ENCODE assay signal across 10 mouse cellular contexts in genomic region chr8:105469816-105470215, GRCm38 (mm10). TPM values are rescaled to one million over a fixed set of nuclear protein-coding genes. Genes with fewer than 3 reads are reported as not detected.
DNase-seq lines count a peak whose midpoint lies in the region; ATAC-seq and TF ChIP-seq lines count a peak whose summit lies in the region.
"Had no signal": no experiment of that assay in that cellular context is flagged by ENCODE, and none has a peak within 500 bp of the region (broad histone marks: within the 10 kb centered on the region; RNA-seq: fewer than 3 reads in every experiment).

No protein-coding gene starts in this region.

- H3K27me3 ChIP-seq in embryonic facial prominence, embryonic 14.5 days (replicated peaks; ENCODE audit: control insufficient read depth, insufficient read depth, low read length), result peaks cover 14% of the 10 kb centered on the region
- H3K27me3 ChIP-seq in intestine, embryonic 15.5 days (replicated peaks), result no peaks in the 10 kb centered on the region; the same call in 1 of the 2 replicates
- H3K27me3 ChIP-seq in neural tube, embryonic 12.5 days (replicated peaks), result peaks cover 6% of the 10 kb centered on the region; the same call in 1 of the 2 replicates

- intact Hi-C loops in gastrocnemius, postnatal 14 days (cut with DNase I; ENCODE audit: low total_unique reads), result no loop called here

- no peaks in the 10 kb centered on the region for H3K9me3 ChIP-seq in embryonic facial prominence, embryonic 14.5 days (ENCODE audit: control insufficient read depth, low read length)
- no peaks in the 10 kb centered on the region for H3K9me3 ChIP-seq in intestine, embryonic 15.5 days
- no peaks in the 10 kb centered on the region for H3K9me3 ChIP-seq in neural tube, embryonic 12.5 days

- no peak for TF ChIP-seq CTCF in layer of hippocampus, adult 2 months (conservative IDR thresholded peaks at IDR 0.05)

- H3K4me1 ChIP-seq in embryonic facial prominence, embryonic 14.5 days (ENCODE audit: control insufficient read depth, insufficient read depth, low read length), result peaks cover 20% of the 10 kb centered on the region
- H3K4me1 ChIP-seq in intestine, embryonic 15.5 days (replicated peaks), result peaks cover 38% of the 10 kb centered on the region
- H3K4me1 ChIP-seq in neural tube, embryonic 12.5 days, result peaks cover 68% of the 10 kb centered on the region

- H3K27ac ChIP-seq in layer of hippocampus, adult 2 months, result peak overlapping the region; percentile 83
- H3K27ac ChIP-seq in embryonic facial prominence, embryonic 14.5 days (replicated peaks; ENCODE audit: low read depth, low read length), result no peak overlapping the region; the same call in 1 of the 2 replicates
- no peak overlapping the region for H3K27ac ChIP-seq in intestine, embryonic 15.5 days
- H3K27ac ChIP-seq in neural tube, embryonic 12.5 days, result peak overlapping the region; percentile 72

- no peak for DNase-seq in layer of hippocampus, adult 2 months (ENCODE audit: low spot score in 2 of 2)
- no peak for DNase-seq in layer of hippocampus, adult 9-11 months
- DNase-seq in embryonic facial prominence, embryonic 14.5 days (ENCODE audit: low spot score), result no peak
- no peak for DNase-seq in urinary bladder, postnatal 36 days (ENCODE audit: low spot score in 2 of 2)
- no peak for DNase-seq in gastrocnemius, postnatal 14 days
- DNase-seq in kidney, postnatal 36 days, result no peak

- H3K36me3 ChIP-seq in embryonic facial prominence, embryonic 14.5 days (ENCODE audit: control insufficient read depth, insufficient read depth, low read length), result peaks cover 8% of the 10 kb centered on the region; the same call in 1 of the 2 replicates
- H3K36me3 ChIP-seq in intestine, embryonic 15.5 days, result no peaks in the 10 kb centered on the region
- peaks cover 26% of the 10 kb centered on the region for H3K36me3 ChIP-seq in neural tube, embryonic 12.5 days

- H3K9ac ChIP-seq in embryonic facial prominence, embryonic 14.5 days (ENCODE audit: low read depth, low read length), result no peak overlapping the region
- no peak overlapping the region for H3K9ac ChIP-seq in intestine, embryonic 15.5 days
- H3K9ac ChIP-seq in neural tube, embryonic 12.5 days, result peak overlapping the region; percentile 54

- WGBS in embryonic facial prominence, embryonic 14.5 days, result 84% methylated on average over 5 of the region's 5 CpGs
- WGBS in intestine, embryonic 15.5 days, result 89% methylated on average over 5 of the region's 5 CpGs
- WGBS in neural tube, embryonic 12.5 days, result 74% methylated on average over 5 of the region's 5 CpGs

- ATAC-seq in embryonic facial prominence, embryonic 14.5 days (ENCODE audit: low read depth), result no peak
- ATAC-seq in intestine, embryonic 15.5 days, result no peak
- ATAC-seq in neural tube, embryonic 12.5 days (ENCODE audit: low FRiP score, low read depth), result no peak
- ATAC-seq: CD4-positive, CD25-positive, alpha-beta regulatory T cell, adult 4 months had no signal

- H3K4me3 ChIP-seq in layer of hippocampus, adult 2 months, result peak overlapping the region; percentile 57
- peak overlapping the region; percentile 29; the same call in 1 of the 2 replicates for H3K4me3 ChIP-seq in embryonic facial prominence, embryonic 14.5 days (ENCODE audit: low read depth, low read length)
- H3K4me3 ChIP-seq in intestine, embryonic 15.5 days (replicated peaks), result no peak overlapping the region
- peak overlapping the region; percentile 46 for H3K4me3 ChIP-seq in neural tube, embryonic 12.5 days

- peak overlapping the region; percentile 54 for H3K4me2 ChIP-seq in embryonic facial prominence, embryonic 14.5 days (ENCODE audit: low read depth, low read length)
- H3K4me2 ChIP-seq in intestine, embryonic 15.5 days (replicated peaks), result 0 out of 2 replicates have a peak overlapping the region, but pooled peaks have one; percentile 62
- peak overlapping the region; percentile 69 for H3K4me2 ChIP-seq in neural tube, embryonic 12.5 days (replicated peaks)

RNA-seq across cellular contexts. Expression of gene Tppp3, which starts 1.5 kb away (rescaled TPM):
- 10 to 100 TPM; 36.5 to 36.8 TPM for total RNA-seq in layer of hippocampus, adult 2 months (2021)
- 186 and 243 TPM in 2 replicates for polyA plus RNA-seq in embryonic facial prominence, embryonic 14.5 days (2014; fragmentation: Nextera tagmentation; extraction: Ambion mirVana)
- 38.1 and 39.3 TPM in 2 replicates for polyA plus RNA-seq in intestine, embryonic 15.5 days (2015; fragmentation: Nextera tagmentation; extraction: Ambion mirVana)
- 242 and 246 TPM in 2 replicates for polyA plus RNA-seq in neural tube, embryonic 12.5 days (2016; fragmentation: Nextera tagmentation; extraction: Ambion mirVana)
- total RNA-seq in gastrocnemius, postnatal 14 days (2021), result 100 to 1,000 TPM; 191 to 254 TPM

RNA-seq across cellular contexts. Expression of gene Zdhhc1, which starts 26.9 kb away (rescaled TPM):
- total RNA-seq in layer of hippocampus, adult 2 months (2021), result 10 to 100 TPM; 36.2 to 38.9 TPM
- 30.1 and 38.6 TPM in 2 replicates for polyA plus RNA-seq in embryonic facial prominence, embryonic 14.5 days (2014; fragmentation: Nextera tagmentation; extraction: Ambion mirVana)
- polyA plus RNA-seq in intestine, embryonic 15.5 days (2015; fragmentation: Nextera tagmentation; extraction: Ambion mirVana), result 20.1 and 22.6 TPM in 2 replicates
- 29.0 and 30.7 TPM in 2 replicates for polyA plus RNA-seq in neural tube, embryonic 12.5 days (2016; fragmentation: Nextera tagmentation; extraction: Ambion mirVana)
- total RNA-seq in gastrocnemius, postnatal 14 days (2021), result 10 to 100 TPM; 10.1 to 11.2 TPM

RNA-seq across cellular contexts. Expression of gene Hsd11b2, which starts 48.7 kb away (rescaled TPM):
- not detected for total RNA-seq in layer of hippocampus, adult 2 months (2021)
- polyA plus RNA-seq in embryonic facial prominence, embryonic 14.5 days (2014; fragmentation: Nextera tagmentation; extraction: Ambion mirVana), result 1.1 and 2.2 TPM in 2 replicates
- 2.7 and 3.0 TPM in 2 replicates for polyA plus RNA-seq in intestine, embryonic 15.5 days (2015; fragmentation: Nextera tagmentation; extraction: Ambion mirVana)
- polyA plus RNA-seq in neural tube, embryonic 12.5 days (2016; fragmentation: Nextera tagmentation; extraction: Ambion mirVana), result 23.8 and 25.7 TPM in 2 replicates
- 1 to 10 TPM; 1.9 to 2.1 TPM for total RNA-seq in gastrocnemius, postnatal 14 days (2021)
- total RNA-seq: left cerebral cortex, postnatal 25 days had no signal
- polyA plus RNA-seq: CD4-positive, CD25-positive, alpha-beta regulatory T cell, adult 4 months had no signal

RNA-seq across cellular contexts. Expression of gene Lrrc36, which starts 56.4 kb away (rescaled TPM):
- under 1 TPM; 0.42 to 0.84 TPM for total RNA-seq in layer of hippocampus, adult 2 months (2021)
- 0.46 and 0.58 TPM in 2 replicates for polyA plus RNA-seq in embryonic facial prominence, embryonic 14.5 days (2014; fragmentation: Nextera tagmentation; extraction: Ambion mirVana)
- 0.24 and 0.26 TPM in 2 replicates for polyA plus RNA-seq in intestine, embryonic 15.5 days (2015; fragmentation: Nextera tagmentation; extraction: Ambion mirVana)
- polyA plus RNA-seq in neural tube, embryonic 12.5 days (2016; fragmentation: Nextera tagmentation; extraction: Ambion mirVana), result 1.6 and 1.8 TPM in 2 replicates
- total RNA-seq in gastrocnemius, postnatal 14 days (2021), result under 1 TPM; 0.53 to 0.97 TPM
- polyA plus RNA-seq: CD4-positive, CD25-positive, alpha-beta regulatory T cell, adult 4 months had no signal

RNA-seq across cellular contexts. Expression of gene Kctd19, which starts 56.5 kb away (rescaled TPM):
- total RNA-seq in layer of hippocampus, adult 2 months (2021), result not detected
- polyA plus RNA-seq in embryonic facial prominence, embryonic 14.5 days (2014; fragmentation: Nextera tagmentation; extraction: Ambion mirVana), result not detected in 2 replicates
- polyA plus RNA-seq in intestine, embryonic 15.5 days (2015; fragmentation: Nextera tagmentation; extraction: Ambion mirVana), result 0.05 TPM in 1 of 2 replicates, not detected in the other
- polyA plus RNA-seq in neural tube, embryonic 12.5 days (2016; fragmentation: Nextera tagmentation; extraction: Ambion mirVana), result not detected in 2 replicates
- total RNA-seq in gastrocnemius, postnatal 14 days (2021), result under 1 TPM in 1 of 2 experiments, not detected in 1; 0.21 TPM
- total RNA-seq: left cerebral cortex, postnatal 25 days had no signal
- polyA plus RNA-seq: CD4-positive, CD25-positive, alpha-beta regulatory T cell, adult 4 months had no signal

Comparison
In these comparisons a context has a peak if more than half of its experiments do, and no peak if none do; other contexts are left out.
1. H3K27ac ChIP-seq: peak in layer of hippocampus, adult 2 months (single experiment) and neural tube, embryonic 12.5 days (single experiment); none in embryonic facial prominence, embryonic 14.5 days (single experiment) and intestine, embryonic 15.5 days (single experiment).
2. Peak in every context shown above with its lines, with median percentiles within 50 percentile points of each other: H3K4me2 ChIP-seq.